Mouse (Mus musculus): ENCODE data around the gene Atcay.

Gene Atcay

GRCm38 (mm10) chr10:81230438-81231332, at the start of gene Atcay:
TSS of gene Atcay (minus strand) at chr10:81230833.
- DNase-seq, result peak; percentile 50

- no peak for DNase-seq
These were observed 48.9 kb upstream of the Atcay start for GRCm38 (mm10) chr10:81279496-81279895.

DNA sequence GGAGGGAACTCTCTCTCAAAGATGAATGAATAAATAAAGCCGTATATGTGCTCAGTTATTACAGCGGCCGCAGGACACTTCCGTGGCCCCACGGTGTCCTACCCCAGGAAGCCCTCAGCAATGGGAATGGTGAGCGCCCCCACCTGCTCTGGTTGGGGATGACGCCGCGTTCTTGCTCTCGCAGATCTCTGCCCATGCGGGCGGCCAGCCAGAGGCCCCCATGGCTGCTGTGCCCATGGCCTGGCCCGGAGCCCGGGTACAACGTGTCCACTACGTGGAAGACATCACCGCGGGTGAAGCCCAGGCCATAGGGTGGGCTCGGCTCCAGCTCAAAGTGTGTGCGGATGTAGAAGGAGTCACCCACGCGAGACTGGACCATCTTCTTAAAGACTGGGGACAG, 47.0 kb upstream of the Atcay start:
- no peak for DNase-seq

DNA sequence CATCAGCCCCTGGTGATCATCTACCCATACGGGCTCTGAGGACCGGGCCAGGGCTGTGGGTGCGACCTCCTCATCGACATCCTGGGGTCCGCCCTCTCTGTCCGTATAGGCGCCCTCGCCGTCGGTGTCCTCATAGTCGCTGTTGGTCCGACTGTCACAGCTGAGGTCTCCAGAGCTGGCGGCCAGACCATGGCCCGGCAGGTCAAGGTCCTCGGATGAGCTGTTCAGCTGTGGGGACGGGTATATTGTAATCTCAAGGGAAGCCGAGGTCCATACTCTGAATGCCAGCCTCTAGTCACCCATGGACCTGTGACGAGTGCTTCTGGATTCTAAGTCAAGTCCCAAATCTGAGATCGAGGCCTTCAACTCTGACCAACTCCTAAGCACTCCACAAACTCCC, 43.2 kb upstream of the Atcay start:
- no peak for DNase-seq

- no peak for DNase-seq
These were observed 41.7 kb upstream of the Atcay start for GRCm38 (mm10) chr10:81272356-81272755.

DNA sequence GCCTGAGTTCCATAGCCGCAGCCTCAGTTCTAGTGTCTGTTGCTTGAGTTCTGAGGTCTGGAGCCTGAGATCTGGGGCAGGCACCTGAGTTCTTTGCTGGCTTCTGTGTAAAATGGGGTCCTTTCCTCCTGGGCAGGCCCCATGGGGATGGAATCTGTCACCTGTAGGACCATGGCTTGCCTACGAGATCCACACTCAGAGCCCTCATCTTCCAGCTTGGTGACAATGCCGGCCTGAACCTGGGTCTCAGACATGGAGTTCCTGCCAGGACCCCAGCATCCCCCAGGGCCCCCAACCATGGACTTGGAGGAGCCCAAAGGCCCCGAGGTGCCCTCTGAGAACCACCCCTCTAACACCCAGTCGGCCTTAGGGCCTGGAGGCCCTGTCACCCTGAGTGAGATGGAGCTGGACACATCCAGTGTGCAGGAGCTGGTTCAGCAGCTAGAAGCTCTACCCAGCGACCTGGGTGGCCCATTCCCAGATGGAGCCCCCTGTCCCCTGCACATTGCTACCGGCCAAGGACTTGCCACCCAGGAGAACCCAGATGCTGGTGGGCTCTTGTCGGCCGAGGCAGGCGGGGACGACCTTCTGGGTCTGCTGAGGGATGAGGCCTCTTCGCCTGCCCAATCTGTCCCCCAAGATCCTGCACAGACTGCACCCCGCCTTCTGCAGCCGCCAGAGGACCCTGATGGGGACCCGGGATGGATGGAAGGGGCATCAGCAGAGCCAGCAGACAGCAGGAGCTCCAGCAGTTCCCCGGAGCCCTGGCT, 38.2 kb upstream of the Atcay start:
- DNase-seq, result no peak

GRCm38 (mm10) chr10:81268056-81268455, 37.4 kb upstream of the Atcay start:
- peak; percentile 91 for DNase-seq

GRCm38 (mm10) chr10:81266211-81267105, 35.8 kb upstream of the Atcay start, which contains the start of the genes Mrpl54 and Apba3:
TSS of gene Mrpl54 (minus strand) at chr10:81266934.
TSS of gene Apba3 (plus strand) at chr10:81266960.
- DNase-seq, result peak; percentile 98

DNA sequence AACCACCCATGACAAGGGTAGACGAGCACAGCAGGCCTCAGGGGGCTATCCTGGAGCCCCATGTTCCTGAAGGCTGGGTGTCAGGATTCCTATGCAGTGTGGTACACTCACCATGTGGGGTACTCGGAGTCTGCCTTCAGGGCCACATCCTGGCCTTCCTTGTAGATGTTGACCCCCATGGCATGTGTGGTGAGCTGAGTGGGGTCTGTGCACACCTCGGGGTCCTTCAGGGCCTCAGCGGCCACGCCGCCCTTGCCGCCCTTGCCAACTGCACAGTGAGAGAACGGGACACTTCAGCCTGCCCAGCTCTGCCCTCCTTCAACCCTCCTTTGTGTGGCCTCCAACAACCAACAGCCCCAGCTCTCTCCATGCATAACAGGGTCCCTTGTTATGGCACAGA, 34.9 kb upstream of the Atcay start:
- no peak for DNase-seq

DNA sequence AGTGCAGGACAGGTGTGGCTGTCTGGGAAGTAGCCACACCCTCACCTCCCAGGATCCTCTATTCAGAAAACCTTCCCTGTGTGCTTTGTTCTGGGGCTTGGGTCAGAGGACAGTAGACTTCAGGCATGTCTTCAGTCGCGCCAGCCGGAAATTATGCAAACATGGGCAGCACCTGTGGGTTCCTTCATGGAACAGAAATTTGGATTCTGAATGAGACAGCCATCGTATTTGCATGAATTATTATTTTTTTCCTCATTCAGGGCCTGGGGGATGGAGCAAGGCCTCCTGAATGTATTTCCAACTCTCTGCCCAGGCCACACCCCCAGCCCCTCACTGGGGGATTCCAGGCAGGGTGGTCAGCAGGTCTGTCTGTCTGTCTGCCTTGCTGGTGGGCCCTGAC, 30.4 kb upstream of the Atcay start:
- no peak for DNase-seq

GRCm38 (mm10) chr10:81259225-81259884, 28.7 kb upstream of the Atcay start:
- DNase-seq, result no peak

DNA sequence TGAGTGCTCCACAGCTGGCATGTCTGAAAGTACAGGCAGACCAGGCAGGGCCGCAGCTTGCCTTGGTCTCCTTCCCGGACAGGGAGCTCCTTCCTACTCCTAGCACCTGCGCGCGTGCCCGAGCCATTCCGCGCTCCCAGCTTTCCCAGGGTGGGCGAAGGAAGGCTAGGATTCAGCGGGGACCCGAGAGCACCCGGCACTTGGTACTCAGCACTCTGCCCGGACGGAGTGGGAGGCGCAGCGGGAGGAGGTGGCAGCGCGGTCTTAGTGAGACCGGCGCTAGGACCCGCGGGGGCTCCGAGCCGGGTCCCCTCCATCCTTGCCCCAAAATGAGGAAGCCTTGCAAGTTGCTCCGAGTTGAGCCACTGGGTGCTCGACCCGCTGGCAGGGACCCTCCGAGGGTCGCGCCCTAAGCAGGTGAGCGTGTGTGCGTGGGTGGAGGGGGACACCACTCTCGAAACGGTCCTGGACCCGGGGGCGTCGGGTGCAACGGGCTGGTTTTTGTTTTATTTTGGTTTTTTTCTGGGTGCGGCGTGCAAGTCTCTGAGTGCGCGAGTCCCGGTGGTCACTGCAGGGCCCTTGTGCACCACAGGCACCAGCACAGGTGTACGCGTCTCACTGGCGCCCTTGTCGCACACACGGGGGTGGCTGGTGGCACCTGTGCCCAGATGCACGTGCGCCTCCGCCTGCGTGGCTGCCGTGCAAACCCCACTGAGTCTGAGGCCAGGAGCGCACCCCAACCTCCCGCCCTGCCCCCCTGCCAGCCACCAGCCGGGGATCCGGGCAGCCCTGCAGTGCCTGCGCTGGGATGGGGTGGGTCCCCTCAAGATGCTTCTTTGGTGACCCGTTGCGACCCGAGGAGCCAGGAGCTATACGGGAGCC, 26.8 kb upstream of the Atcay start:
- no peak for DNase-seq

GRCm38 (mm10) chr10:81254886-81255285, 24.3 kb upstream of the Atcay start:
- no peak for DNase-seq

GRCm38 (mm10) chr10:81252424-81253419, 22.1 kb upstream of the Atcay start, which contains the start of gene Matk:
TSS of gene Matk (plus strand) at chr10:81252935.
- DNase-seq, result peak; percentile 80

- no peak for DNase-seq
These were observed 18.8 kb upstream of the Atcay start for GRCm38 (mm10) chr10:81249442-81249841.

DNA sequence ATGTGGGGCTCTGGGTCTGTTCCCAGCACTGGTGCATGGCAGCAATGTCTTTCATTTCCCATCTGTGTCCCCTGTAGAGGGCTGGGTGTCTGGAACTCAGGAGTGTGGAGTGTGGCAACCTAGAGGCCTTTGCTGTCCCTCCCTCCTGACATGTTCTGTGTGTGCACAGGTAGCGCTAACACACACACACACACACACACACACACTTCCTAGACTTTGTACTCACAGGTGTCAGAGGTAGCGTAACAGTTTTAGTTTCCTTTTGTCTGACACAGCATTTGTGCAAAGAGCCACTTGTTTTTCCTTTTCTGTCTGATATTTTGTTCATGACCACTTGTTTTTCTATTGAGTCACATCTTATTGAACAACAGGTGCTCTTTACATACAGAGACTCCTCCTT, 17.2 kb upstream of the Atcay start:
- no peak for DNase-seq

- no peak for DNase-seq
These were observed 14.5 kb upstream of the Atcay start for GRCm38 (mm10) chr10:81245166-81245565.

GRCm38 (mm10) chr10:81244595-81244994, 14.0 kb upstream of the Atcay start:
- peak; percentile 88 for DNase-seq

GRCm38 (mm10) chr10:81244146-81244545, 13.5 kb upstream of the Atcay start:
- DNase-seq, result peak; percentile 6

DNA sequence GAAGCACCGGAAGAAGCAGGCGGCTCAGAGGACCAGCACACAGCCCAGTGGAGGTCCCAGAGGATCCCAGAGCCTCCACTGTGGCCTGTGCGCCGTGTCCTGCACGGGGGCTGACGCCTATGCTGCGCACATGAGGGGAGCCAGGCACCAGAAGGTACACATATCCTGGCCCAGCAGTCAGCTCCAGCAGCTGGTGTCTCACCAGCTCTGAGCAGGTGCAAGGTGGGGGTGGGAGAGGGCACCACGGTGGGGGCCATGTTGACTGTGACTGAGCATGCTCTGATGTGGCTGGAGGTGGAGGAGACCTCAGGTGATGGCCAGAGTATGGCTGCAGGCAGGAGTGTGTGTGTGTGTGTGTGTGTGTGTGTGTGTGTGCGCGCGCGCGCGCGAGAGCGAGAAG, 11.4 kb upstream of the Atcay start:
- DNase-seq, result peak; percentile 9
